Mouse (Mus musculus) G1E (cell line): ENCODE data around the gene Olfr875. TPM values are rescaled to one million over a fixed set of nuclear protein-coding genes. Genes with fewer than 3 reads are reported as not detected.
"Not testable (repeated sequence)": the region's sequence is repeated elsewhere in the genome, so short reads cannot be mapped to it uniquely, and the experiment has no call there.

ENCODE experiments used
- ATAC-seq: 2 replicates; pipeline ENCODE4 v1.8.0; 2016; ENCODE audit warnings: mild to moderate bottlenecking; ENCODE audit not compliant: insufficient number of reproducible peaks, poor library complexity, low FRiP score, severe bottlenecking; ENCODE audit errors: extremely low read depth
- DNase-seq: peaks from one replicate; pipeline ENCODE4 v3.0.0; 2012; ENCODE audit warnings: low spot score
- H3K27me3 ChIP-seq: 2 replicates; pipeline ENCODE4 v1.6.1; 2012; ENCODE audit warnings: mild to moderate bottlenecking, low read length, inconsistent platforms; ENCODE audit not compliant: insufficient read depth
- H3K36me3 ChIP-seq: replicated peaks from 2 replicates; pipeline ENCODE3; 2012; ENCODE audit warnings: mild to moderate bottlenecking, inconsistent platforms
- H3K4me1 ChIP-seq: 2 replicates; pipeline ENCODE4 v1.6.1; 2012; ENCODE audit warnings: low read depth, low read length, inconsistent platforms, mixed read lengths; ENCODE audit not compliant: insufficient read depth
- H3K4me3 ChIP-seq: 2 replicates; pipeline ENCODE4 v1.5.1; 2012; ENCODE audit warnings: low read depth, mild to moderate bottlenecking, inconsistent platforms, low read length, moderate library complexity, mixed read lengths
- H3K9me3 ChIP-seq: replicated peaks from 2 replicates; pipeline ENCODE4 v1.6.1; 2012; ENCODE audit warnings: inconsistent platforms
- CTCF ChIP-seq: IDR thresholded peaks from 2 replicates; pipeline ENCODE4 v1.5.1; 2012; ENCODE audit warnings: low read depth, low read length, inconsistent platforms, mixed read lengths
- GATA1 ChIP-seq: IDR thresholded peaks from 2 replicates; pipeline ENCODE4 v1.6.1; 2012; ENCODE audit warnings: borderline replicate concordance, low read length, inconsistent platforms, mixed read lengths
- GATA2 ChIP-seq: IDR thresholded peaks from 2 replicates; pipeline ENCODE4 v1.6.1; 2012; ENCODE audit warnings: low read depth, low read length, inconsistent platforms, borderline replicate concordance
- POLR2AphosphoS5 ChIP-seq: IDR thresholded peaks from 2 replicates; pipeline ENCODE4 v1.6.1; 2012; ENCODE audit warnings: low read depth, low read length, inconsistent platforms; ENCODE audit not compliant: insufficient replicate concordance
- TAL1 ChIP-seq: conservative IDR thresholded peaks from 2 replicates; pipeline ENCODE4 v1.6.1; 2012; ENCODE audit warnings: low read depth, low read length, inconsistent platforms, mixed read lengths
- polyA plus RNA-seq: library from polyadenylated mRNA; stranded (reverse); fragments of >175 nt; gene quantifications from 2 replicates; pipeline ENCODE4 v1.2.3, GENCODE M21; 2012
- total RNA-seq, 2 experiments: library from RNA; stranded (forward) in 1 of 2; stranded (reverse) in 1 of 2; fragments of 200-1000 nt in 1 of 2; fragments of >200 nt in 1 of 2; fragmentation: Nextera tagmentation in 1 of 2; gene quantifications; 2 replicates each; pipeline ENCODE4 v1.2.3; 2014 to 2017

Gene Olfr875
- total and polyA plus RNA-seq, 3 experiments, result not detected

DNA sequence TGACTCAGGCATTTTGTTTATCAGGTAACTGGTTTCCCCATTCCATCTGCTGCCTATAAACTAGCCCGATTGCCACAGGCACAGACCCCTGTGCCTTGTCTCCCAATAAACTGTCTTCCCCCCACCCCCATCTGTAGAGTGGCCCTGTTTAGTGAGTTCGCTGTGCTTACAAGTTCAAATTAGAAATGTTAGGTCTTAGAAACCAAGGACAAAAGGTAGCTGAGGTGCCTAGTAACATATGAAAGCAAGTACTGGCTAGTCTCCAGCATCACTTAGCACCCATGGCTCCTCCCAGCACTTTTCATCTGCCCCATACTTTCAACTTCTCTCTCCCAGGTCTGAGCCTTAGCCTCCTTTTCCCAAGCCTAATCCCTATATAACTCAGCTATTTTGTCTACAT, 9.9 kb upstream of the Olfr875 start:
- H3K4me3 ChIP-seq, result no peak overlapping the region
- H3K4me1 ChIP-seq, result no peaks in the 10 kb centered on the region
- no peak for TF ChIP-seq POLR2AphosphoS5
- no peak for TF ChIP-seq CTCF
- no peak for TF ChIP-seq GATA2
- TF ChIP-seq TAL1, result no peak
- TF ChIP-seq GATA1, result no peak
- H3K27me3 ChIP-seq, result no peaks in the 10 kb centered on the region
- H3K9me3 ChIP-seq, result no peaks in the 10 kb centered on the region
- no peaks in the 10 kb centered on the region for H3K36me3 ChIP-seq
- ATAC-seq (no peak), DNase-seq (no peak)

DNA sequence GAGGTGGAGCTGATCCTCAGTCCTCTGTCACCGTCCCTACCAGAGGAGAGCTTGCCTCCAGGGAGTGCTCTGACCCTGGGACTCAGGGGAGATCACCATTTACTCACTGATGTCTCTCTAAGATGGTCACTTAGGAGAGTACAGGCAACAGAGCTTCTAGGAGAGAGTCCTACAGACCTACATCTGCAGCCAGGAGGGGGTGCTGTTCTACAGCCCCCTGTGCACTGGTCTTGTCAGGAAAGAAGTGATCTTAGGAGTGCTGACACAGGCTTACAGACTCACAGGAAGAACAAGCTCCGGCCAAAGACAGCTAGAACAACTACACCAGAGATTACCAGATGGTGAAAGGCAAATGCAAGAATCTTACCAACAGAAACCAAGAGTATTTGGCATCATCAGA, 9.1 kb upstream of the Olfr875 start:
- DNase-seq (no peak), ATAC-seq (no peak)
- H3K9me3 ChIP-seq, result no peaks in the 10 kb centered on the region
- no peaks in the 10 kb centered on the region for H3K27me3 ChIP-seq
- no peaks in the 10 kb centered on the region for H3K36me3 ChIP-seq
- no peak overlapping the region for H3K4me3 ChIP-seq
- TF ChIP-seq POLR2AphosphoS5 (no peak), GATA1 (no peak), TAL1 (no peak), GATA2 (no peak), CTCF (no peak)
- no peaks in the 10 kb centered on the region for H3K4me1 ChIP-seq

- no peaks in the 10 kb centered on the region; the same call in 1 of the 2 replicates for H3K27me3 ChIP-seq
- no peaks in the 10 kb centered on the region for H3K9me3 ChIP-seq
- no peak for DNase-seq
- H3K36me3 ChIP-seq, result no peaks in the 10 kb centered on the region
- TF ChIP-seq TAL1 (no peak), POLR2AphosphoS5 (no peak), GATA2 (no peak), GATA1 (no peak), CTCF (no peak)
- ATAC-seq, result no peak
- no peak overlapping the region for H3K4me3 ChIP-seq
- H3K4me1 ChIP-seq, result no peaks in the 10 kb centered on the region
Measured at GRCm38 (mm10) chr9:37770661-37771060, 996 bp upstream of the Olfr875 start.

GRCm38 (mm10) chr9:37782766-37783260, 11.2 kb downstream of the Olfr875 start:
- ATAC-seq, result no peak
- no peak overlapping the region for H3K4me3 ChIP-seq
- H3K27me3 ChIP-seq, result no peaks in the 10 kb centered on the region
- TF ChIP-seq CTCF (no peak), TAL1 (no peak), POLR2AphosphoS5 (no peak), GATA2 (no peak), GATA1 (no peak)
- H3K9me3 ChIP-seq, result no peaks in the 10 kb centered on the region
- no peak for DNase-seq
- H3K36me3 ChIP-seq, result no peaks in the 10 kb centered on the region
- H3K4me1 ChIP-seq, result no peaks in the 10 kb centered on the region

DNA sequence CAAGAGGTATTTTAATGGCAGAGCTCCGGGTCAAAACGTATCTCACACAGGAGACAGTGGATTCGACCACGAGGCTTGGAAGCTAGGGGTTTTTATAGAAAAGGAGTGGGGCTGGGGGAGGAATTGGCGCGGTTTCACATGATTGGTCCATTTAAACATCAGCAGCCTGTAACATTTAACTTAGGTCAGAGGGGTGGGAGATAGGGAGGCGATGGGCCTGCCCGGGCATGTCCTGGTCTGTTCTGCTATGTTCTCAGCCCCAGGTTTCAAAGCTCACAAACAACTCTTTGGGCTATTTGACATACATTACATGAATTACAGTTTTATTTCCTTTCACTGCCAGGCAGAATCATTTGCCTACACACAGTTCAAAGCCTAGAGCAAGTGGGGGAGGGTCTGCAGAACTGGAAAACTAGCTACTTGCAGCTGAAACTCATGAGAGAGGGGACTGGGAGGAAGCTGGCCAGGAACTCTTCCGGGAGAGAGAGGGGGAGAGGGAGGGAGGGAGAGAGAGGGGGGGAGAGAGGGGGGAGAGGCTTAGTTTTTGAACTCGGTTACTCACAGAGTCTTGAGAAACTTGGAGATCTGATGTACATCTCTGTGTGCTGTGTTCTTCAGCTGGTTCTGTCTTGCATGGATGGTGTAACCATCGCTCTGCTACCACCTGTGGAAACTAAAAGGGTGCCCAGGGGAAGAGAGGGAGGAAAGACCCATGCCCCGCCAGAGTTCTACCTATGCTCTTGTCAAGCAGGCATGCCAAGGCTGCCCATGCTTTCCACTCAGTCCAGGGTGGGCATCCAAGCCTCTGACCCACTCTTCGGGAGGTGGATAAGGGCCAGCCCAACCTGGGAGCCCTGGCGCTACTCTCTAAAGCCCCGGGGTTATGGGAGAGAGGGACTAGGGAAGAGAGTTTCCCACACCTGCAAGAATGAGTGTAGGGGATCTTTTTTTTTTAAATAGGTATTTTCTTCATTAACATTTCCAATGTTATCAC, 12.0 kb downstream of the Olfr875 start:
- not testable (repeated sequence) for H3K4me1 ChIP-seq, H3K27me3 ChIP-seq, H3K36me3 ChIP-seq, DNase-seq, H3K9me3 ChIP-seq, ATAC-seq, H3K4me3 ChIP-seq

GRCm38 (mm10) chr9:37786411-37786810, 14.8 kb downstream of the Olfr875 start:
- DNase-seq, result no peak
- Histone ChIP-seq H3K27me3 (no peaks in the 10 kb centered on the region), H3K4me1 (no peaks in the 10 kb centered on the region), H3K4me3 (no peak overlapping the region), H3K36me3 (no peaks in the 10 kb centered on the region), H3K9me3 (no peaks in the 10 kb centered on the region)
- no peak for ATAC-seq
- TF ChIP-seq TAL1 (no peak), GATA1 (no peak), GATA2 (no peak), POLR2AphosphoS5 (no peak), CTCF (no peak)
